Mouse (Mus musculus) small intestine, adult 10 weeks (tissue): ENCODE measurements around the gene Olfr1364. TPM values are rescaled to one million over a fixed set of nuclear protein-coding genes. Genes with fewer than 3 reads are reported as not detected.

ENCODE experiments used
- polyA plus RNA-seq: library from polyadenylated mRNA; stranded (reverse); fragments of 350-450 nt; fragmentation: Illumina TruSeq; extraction: RNeasy Lipid Tissue Mini Kit (QIAGEN cat#74804); gene quantifications from one replicate; pipeline ENCODE4 v1.2.3, GENCODE M21; 2014; ENCODE audit warnings: low replicate concordance

Gene Olfr1364
- polyA plus RNA-seq: not detected

GRCm38 (mm10) chr13:21581659-21582058 lies at the start of gene Olfr1364:
Gene Olfr1364, minus strand, starts transcription at chr13:21581759.

GRCm38 (mm10) chr13:21613922-21614321 lies 32.4 kb upstream of the Olfr1364 start, which contains the start of gene Olfr1362:
Gene Olfr1362, minus strand, starts transcription at chr13:21614022.

DNA sequence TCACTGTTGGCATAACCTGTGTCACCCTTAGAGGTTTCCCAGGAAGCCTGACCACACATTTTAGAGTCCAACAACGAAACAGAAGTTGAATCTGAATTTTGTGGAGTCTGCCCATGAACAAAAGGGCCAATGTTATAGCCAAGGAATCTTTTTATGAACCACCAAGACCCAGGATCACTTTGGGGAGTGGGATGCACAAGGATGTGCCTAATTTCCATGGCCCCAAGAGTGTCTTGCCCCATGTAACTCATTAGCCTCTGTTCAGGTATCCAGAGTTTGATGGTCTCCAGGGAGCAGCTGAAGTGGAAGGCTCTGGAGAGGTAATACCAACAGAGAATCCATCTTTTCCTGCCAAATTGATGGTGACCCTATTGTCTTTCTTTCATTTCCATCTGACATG lies 21.8 kb downstream of the Olfr1364 start, which contains the start of gene Olfr1535:
TSS of gene Olfr1535 (minus strand) at position 101 of the 400 bp plus-strand sequence.

GRCm38 (mm10) chr13:21542708-21543107 lies 38.9 kb downstream of the Olfr1364 start, which contains the start of gene Olfr1366:
Gene Olfr1366, minus strand, starts transcription at chr13:21542808.

GRCm38 (mm10) chr13:21530781-21531201 lies 50.8 kb downstream of the Olfr1364 start, which contains the start of gene Zkscan8:
Gene Zkscan8, minus strand, starts transcription at chr13:21531120.

Other genes starting within 250 kb of the Olfr1364 start
- not detected for gene Olfr1367, start 234.8 kb downstream of the Olfr1364 start, polyA plus RNA-seq
- gene Zscan12, start 218.9 kb downstream of the Olfr1364 start, polyA plus RNA-seq: 6.0 TPM
- gene Zkscan3, start 179.0 kb downstream of the Olfr1364 start, polyA plus RNA-seq: 104 TPM
- 1.4 TPM for gene Pgbd1, start 140.7 kb downstream of the Olfr1364 start, polyA plus RNA-seq
- gene Zscan26, start 128.0 kb downstream of the Olfr1364 start, polyA plus RNA-seq: 78.7 TPM
- gene Nkapl, start 113.2 kb downstream of the Olfr1364 start, polyA plus RNA-seq: not detected
- 0.33 TPM for gene Zkscan4, start 102.9 kb downstream of the Olfr1364 start, polyA plus RNA-seq
- not detected for gene Gm10065, start 102.3 kb downstream of the Olfr1364 start, polyA plus RNA-seq
- gene AK157302, start 86.5 kb downstream of the Olfr1364 start, polyA plus RNA-seq: 4.2 TPM
- gene Gm11273, start 80.3 kb downstream of the Olfr1364 start, polyA plus RNA-seq: not detected
- gene Zkscan8, start 50.6 kb downstream of the Olfr1364 start, polyA plus RNA-seq: 15.6 TPM
- not detected for gene Olfr1366, start 39.0 kb downstream of the Olfr1364 start, polyA plus RNA-seq
- gene Olfr1535, start 21.9 kb downstream of the Olfr1364 start, polyA plus RNA-seq: not detected
- gene Olfr1362, start 32.3 kb upstream of the Olfr1364 start, polyA plus RNA-seq: not detected
- gene Olfr11, start 60.8 kb upstream of the Olfr1364 start, polyA plus RNA-seq: not detected
- not detected for gene Olfr1361, start 81.6 kb upstream of the Olfr1364 start, polyA plus RNA-seq
- not detected for gene Olfr1360, start 95.6 kb upstream of the Olfr1364 start, polyA plus RNA-seq
- gene Olfr1359, start 116.4 kb upstream of the Olfr1364 start, polyA plus RNA-seq: not detected
- not detected for gene Hist1h2bl, start 134.4 kb upstream of the Olfr1364 start, polyA plus RNA-seq
- not detected for gene Hist1h2ai, start 134.7 kb upstream of the Olfr1364 start, polyA plus RNA-seq
- gene Hist1h3h, start 135.9 kb upstream of the Olfr1364 start, polyA plus RNA-seq: not detected
- not detected for gene Hist1h2bm, start 140.3 kb upstream of the Olfr1364 start, polyA plus RNA-seq
- 1.7 TPM for gene Hist1h4j, start 153.3 kb upstream of the Olfr1364 start, polyA plus RNA-seq
- not detected for gene Hist1h4k, start 168.7 kb upstream of the Olfr1364 start, polyA plus RNA-seq
- not detected for gene Hist1h2ak, start 172.1 kb upstream of the Olfr1364 start, polyA plus RNA-seq
- gene Hist1h2bn, start 172.4 kb upstream of the Olfr1364 start, polyA plus RNA-seq: not detected
- gene Hist1h1b, start 198.9 kb upstream of the Olfr1364 start, polyA plus RNA-seq: not detected
- not detected for gene Hist1h3i, start 201.6 kb upstream of the Olfr1364 start, polyA plus RNA-seq
- not detected for gene Hist1h2an, start 205.5 kb upstream of the Olfr1364 start, polyA plus RNA-seq
- not detected for gene Hist1h2bp, start 205.7 kb upstream of the Olfr1364 start, polyA plus RNA-seq
- gene Hist1h2bq, start 228.4 kb upstream of the Olfr1364 start, polyA plus RNA-seq: 1.1 TPM
- gene Hist1h2ao, start 228.7 kb upstream of the Olfr1364 start, polyA plus RNA-seq: not detected
- gene Hist1h4m, start 230.0 kb upstream of the Olfr1364 start, polyA plus RNA-seq: not detected